Mouse (Mus musculus) forebrain, embryonic 16.5 days (tissue): Measurements from ENCODE around the gene Schip1. TPM values are rescaled to one million over a fixed set of nuclear protein-coding genes. Genes with fewer than 3 reads are reported as not detected.

Source experiments
- ATAC-seq: fragments of 200-750 bp; cut with Nextera tagmentation; 2 replicates; pipeline ENCODE4 v1.8.0; 2017; ENCODE audit warnings: mild to moderate bottlenecking, moderate library complexity
- H3K27ac ChIP-seq: fragments of 300-500 bp; sonication (generic); 2 replicates; pipeline ENCODE4 v1.5.1; 2014; ENCODE audit warnings: low read length, control low read depth
- H3K27me3 ChIP-seq: fragments of 300-500 bp; sonication (generic); replicated peaks from 2 replicates; pipeline ENCODE4 v1.6.1; 2014; ENCODE audit warnings: low read length; ENCODE audit not compliant: control insufficient read depth, insufficient read depth
- H3K36me3 ChIP-seq: fragments of 300-500 bp; sonication (generic); 2 replicates; pipeline ENCODE4 v1.6.1; 2014; ENCODE audit not compliant: control insufficient read depth, insufficient read depth
- H3K4me1 ChIP-seq: fragments of 300-500 bp; sonication (generic); replicated peaks from 2 replicates; pipeline ENCODE4 v1.6.1; 2014; ENCODE audit warnings: low read length; ENCODE audit not compliant: control insufficient read depth, insufficient read depth
- H3K4me2 ChIP-seq: fragments of 300-500 bp; sonication (generic); 2 replicates; pipeline ENCODE4 v1.6.1; 2014; ENCODE audit warnings: mild to moderate bottlenecking, low read length, control low read depth
- H3K4me3 ChIP-seq: fragments of 300-500 bp; sonication (generic); replicated peaks from 2 replicates; pipeline ENCODE4 v1.5.1; 2014; ENCODE audit warnings: mild to moderate bottlenecking, low read length, control low read depth
- H3K9ac ChIP-seq: fragments of 300-500 bp; sonication (generic); replicated peaks from 2 replicates; pipeline ENCODE4 v1.6.1; 2014; ENCODE audit warnings: low read depth, low read length, control low read depth
- H3K9me3 ChIP-seq: fragments of 300-500 bp; sonication (generic); 2 replicates; pipeline ENCODE4 v1.6.1; 2016; ENCODE audit warnings: low read length; ENCODE audit not compliant: control insufficient read depth
- WGBS: fragments of 180-500 bp; shearing (Covaris S2); extraction: QIAGEN DNeasy Blood & Tissue Kit; methylation state at CpG from one replicate; pipeline ENCODE4 v1.1.7; 2014; 5-methylcytosine and 5-hydroxymethylcytosine counted together
- polyA plus RNA-seq: library from polyadenylated mRNA; unstranded; fragments of >200 nt; fragmentation: Nextera tagmentation; extraction: Ambion mirVana; gene quantifications from 2 replicates; pipeline ENCODE4 v1.2.1, GENCODE M21; 2015

The Schip1 gene
- polyA plus RNA-seq, 1 experiment from 2014 or later: 173 TPM

DNA sequence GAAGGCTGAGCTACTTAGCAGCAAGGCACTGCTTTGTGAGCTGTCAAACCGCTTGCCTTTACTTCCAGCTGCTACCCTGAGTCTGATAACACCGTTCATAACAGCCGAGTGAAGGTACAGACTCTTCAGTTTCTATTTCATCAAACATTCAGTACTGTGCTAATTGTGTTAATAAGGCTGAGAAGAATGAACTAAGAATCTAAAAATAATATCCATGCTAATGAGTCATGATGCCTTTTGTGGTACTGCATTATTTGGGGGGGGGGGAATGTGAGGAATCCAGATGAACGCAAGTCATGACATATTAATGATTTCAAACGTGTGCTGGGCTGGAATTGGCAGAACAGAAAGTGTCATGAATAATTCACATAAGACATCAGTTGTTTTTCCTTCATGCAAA, 341.1 kb downstream of the Schip1 start:
- H3K4me3 ChIP-seq: no peak overlapping the region
- WGBS: 46% methylated on average over 5 of the region's 5 CpGs
- ATAC-seq: peak; percentile 39
- no peaks in the 10 kb centered on the region for H3K36me3 ChIP-seq
- H3K9ac ChIP-seq: no peak overlapping the region
- H3K4me1 ChIP-seq: peaks cover 22% of the 10 kb centered on the region
- no peak overlapping the region for H3K27ac ChIP-seq
- no peaks in the 10 kb centered on the region for H3K9me3 ChIP-seq
- H3K27me3 ChIP-seq: no peaks in the 10 kb centered on the region
- no peak overlapping the region for H3K4me2 ChIP-seq

DNA sequence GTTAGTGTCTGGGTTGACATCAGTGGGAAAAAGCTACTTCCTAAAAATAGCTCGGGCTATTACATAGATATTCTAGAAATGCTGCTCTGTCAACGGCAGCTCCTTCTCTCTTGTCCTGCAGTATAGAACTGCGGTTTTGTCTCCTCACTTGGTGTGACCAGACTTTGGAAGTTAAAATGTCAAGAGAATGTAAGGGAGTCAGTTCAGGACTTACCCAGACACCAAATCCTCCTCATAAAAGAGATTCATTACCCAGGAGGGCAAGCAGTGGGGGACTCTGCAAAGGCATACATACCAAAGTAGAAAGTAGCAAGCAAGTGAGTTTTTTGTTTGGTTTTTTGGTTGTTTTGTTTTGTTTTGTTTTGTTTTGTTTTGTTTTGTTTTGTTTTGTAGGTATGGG, 347.7 kb downstream of the Schip1 start:
- Histone ChIP-seq H3K36me3 (no peaks in the 10 kb centered on the region), H3K9ac (no peak overlapping the region), H3K4me1 (peaks cover 8% of the 10 kb centered on the region), H3K27me3 (no peaks in the 10 kb centered on the region), H3K4me3 (no peak overlapping the region), H3K9me3 (no peaks in the 10 kb centered on the region), H3K27ac (no peak overlapping the region), H3K4me2 (no peak overlapping the region)
- WGBS: 89% methylated on average over 3 of the region's 3 CpGs
- no peak for ATAC-seq

DNA sequence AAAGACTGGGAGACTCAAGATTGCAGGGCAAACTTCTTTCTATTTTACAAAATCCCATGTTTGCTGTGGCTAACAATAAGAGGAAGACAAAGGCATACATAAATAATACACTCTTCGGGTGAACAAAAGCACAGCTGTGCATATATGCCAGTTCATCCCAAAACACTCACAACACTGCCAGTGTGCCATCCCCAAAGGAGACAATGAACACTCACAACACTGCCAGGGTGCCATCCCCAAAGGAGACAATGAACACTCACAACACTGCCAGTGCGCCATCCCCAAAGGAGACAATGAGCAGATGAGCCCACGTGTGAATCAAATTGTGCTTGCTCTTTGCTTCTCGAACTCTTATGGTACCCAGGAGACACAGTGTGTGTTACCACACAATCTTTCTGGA, 355.2 kb downstream of the Schip1 start:
- 78% methylated on average over 4 of the region's 4 CpGs for WGBS
- no peak overlapping the region for H3K4me3 ChIP-seq
- H3K27ac ChIP-seq: no peak overlapping the region
- no peak overlapping the region for H3K4me2 ChIP-seq
- H3K36me3 ChIP-seq: no peaks in the 10 kb centered on the region
- no peak for ATAC-seq
- no peaks in the 10 kb centered on the region for H3K9me3 ChIP-seq
- no peaks in the 10 kb centered on the region for H3K4me1 ChIP-seq
- H3K9ac ChIP-seq: no peak overlapping the region
- H3K27me3 ChIP-seq: no peaks in the 10 kb centered on the region

DNA sequence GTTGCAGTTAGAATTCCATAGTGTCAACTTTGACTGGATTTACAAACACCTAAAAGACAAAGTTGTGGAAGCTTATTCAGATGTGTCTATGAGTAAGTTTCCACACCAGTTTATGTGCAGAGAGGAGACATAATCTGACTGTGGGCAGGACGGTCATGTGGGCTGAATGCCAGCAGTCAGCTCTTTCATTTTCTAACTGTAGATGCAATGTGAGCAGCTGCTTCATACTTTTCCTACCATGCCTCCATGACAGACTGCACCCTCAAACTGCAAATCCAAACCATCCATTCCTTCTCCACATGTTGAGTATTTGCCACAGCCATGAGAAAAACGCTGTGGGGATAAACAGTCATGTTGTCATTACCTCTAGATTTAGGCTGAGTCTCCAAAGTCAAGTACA, 356.3 kb downstream of the Schip1 start:
- no peaks in the 10 kb centered on the region for H3K4me1 ChIP-seq
- no peak for ATAC-seq
- no peaks in the 10 kb centered on the region for H3K9me3 ChIP-seq
- H3K27ac ChIP-seq: no peak overlapping the region
- H3K9ac ChIP-seq: no peak overlapping the region
- H3K36me3 ChIP-seq: no peaks in the 10 kb centered on the region
- 83% methylated on average over 2 of the region's 2 CpGs for WGBS
- no peak overlapping the region for H3K4me3 ChIP-seq
- no peaks in the 10 kb centered on the region for H3K27me3 ChIP-seq
- H3K4me2 ChIP-seq: no peak overlapping the region

DNA sequence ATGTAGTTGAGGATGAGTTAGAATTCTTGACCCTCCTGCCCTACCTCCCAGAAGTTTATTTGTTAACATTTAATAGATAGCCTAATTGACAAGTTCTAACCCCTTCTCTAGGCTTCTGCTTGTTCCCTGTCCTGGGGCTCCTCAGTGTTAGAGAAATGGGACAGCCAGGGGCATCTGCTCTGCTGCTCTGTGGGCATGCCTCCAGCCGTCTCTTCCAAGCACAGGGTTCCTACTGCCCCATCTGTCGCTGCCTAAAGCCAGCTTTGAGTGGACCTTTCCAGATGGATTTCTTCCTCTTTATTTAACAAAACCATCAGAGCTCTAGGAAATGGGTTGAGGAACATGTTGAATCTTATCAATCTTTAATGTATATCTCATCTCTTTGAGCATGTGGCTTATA, 357.2 kb downstream of the Schip1 start:
- no peak overlapping the region for H3K4me3 ChIP-seq
- no peaks in the 10 kb centered on the region for H3K27me3 ChIP-seq
- ATAC-seq: no peak
- WGBS: 60% methylated on average over 2 of the region's 2 CpGs
- H3K9me3 ChIP-seq: no peaks in the 10 kb centered on the region
- H3K27ac ChIP-seq: no peak overlapping the region
- no peak overlapping the region for H3K4me2 ChIP-seq
- H3K9ac ChIP-seq: no peak overlapping the region
- no peaks in the 10 kb centered on the region for H3K36me3 ChIP-seq
- H3K4me1 ChIP-seq: no peaks in the 10 kb centered on the region

DNA sequence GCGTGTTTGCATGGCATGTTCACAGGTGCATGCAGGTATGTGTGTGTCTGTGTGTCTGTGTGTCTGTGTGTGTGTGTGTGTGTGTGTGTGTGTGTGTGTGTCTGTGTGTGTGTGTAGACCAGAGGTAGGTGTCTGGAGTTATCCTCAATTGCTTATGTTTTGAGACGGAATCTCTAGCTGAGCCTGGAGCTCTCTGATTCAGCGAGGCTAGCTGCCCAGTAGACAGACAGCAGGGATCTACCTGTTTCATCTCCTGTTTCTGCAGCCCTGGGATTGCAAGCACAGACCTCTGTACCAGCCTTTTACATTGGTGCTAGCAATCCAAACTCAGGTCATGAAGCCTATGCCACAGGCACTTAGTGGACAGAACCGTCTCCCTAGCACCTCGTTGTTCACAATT, 363.5 kb downstream of the Schip1 start:
- H3K4me1 ChIP-seq: no peaks in the 10 kb centered on the region
- no peaks in the 10 kb centered on the region for H3K36me3 ChIP-seq
- H3K9me3 ChIP-seq: no peaks in the 10 kb centered on the region
- H3K27me3 ChIP-seq: no peaks in the 10 kb centered on the region
- WGBS: 89% methylated on average over 5 of the region's 5 CpGs
- no peak overlapping the region for H3K27ac ChIP-seq
- no peak overlapping the region for H3K9ac ChIP-seq
- ATAC-seq: no peak
- H3K4me3 ChIP-seq: no peak overlapping the region
- no peak overlapping the region for H3K4me2 ChIP-seq

DNA sequence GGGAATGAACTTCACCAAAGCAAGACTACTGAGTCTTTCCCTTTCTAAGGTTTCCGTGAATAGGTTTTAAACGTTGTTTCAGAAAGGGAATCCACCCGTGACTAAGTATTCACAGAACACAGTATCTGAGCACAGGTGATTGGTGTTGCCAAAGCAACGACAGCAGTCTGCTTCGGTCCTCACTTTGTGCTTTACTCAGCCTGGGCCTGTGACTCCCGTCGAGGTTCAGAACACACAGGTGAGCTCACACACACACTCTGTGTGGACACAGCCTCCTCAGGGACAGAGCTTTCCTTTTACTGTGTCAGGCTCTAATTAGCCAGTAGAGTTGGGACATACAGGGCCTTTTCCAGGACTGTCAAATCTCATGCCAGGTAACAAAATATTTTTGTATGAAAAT, 369.8 kb downstream of the Schip1 start:
- Histone ChIP-seq H3K4me3 (no peak overlapping the region), H3K27me3 (no peaks in the 10 kb centered on the region), H3K9me3 (no peaks in the 10 kb centered on the region), H3K4me1 (no peaks in the 10 kb centered on the region), H3K27ac (no peak overlapping the region), H3K4me2 (no peak overlapping the region), H3K36me3 (no peaks in the 10 kb centered on the region), H3K9ac (no peak overlapping the region)
- ATAC-seq: peak; percentile 58
- 19% methylated on average over 7 of the region's 7 CpGs for WGBS

DNA sequence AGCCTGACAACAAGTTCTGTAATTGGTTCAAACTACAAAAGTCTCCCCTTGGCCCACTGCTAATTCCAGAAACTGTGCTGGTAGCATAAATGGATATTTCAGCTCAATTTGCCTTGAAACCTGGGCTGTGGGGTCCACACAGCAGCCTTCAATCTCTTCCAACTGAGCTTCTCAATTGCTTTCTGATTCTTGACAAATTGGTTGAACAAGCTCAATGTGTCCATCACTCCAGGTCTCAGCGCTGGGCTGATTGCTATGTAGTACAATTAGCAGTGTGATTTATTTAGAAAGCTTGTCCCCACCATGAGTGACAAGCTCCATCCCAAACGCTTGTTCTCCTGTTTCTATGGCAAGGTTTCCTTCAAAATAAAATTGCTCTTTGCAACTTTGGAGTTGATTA, 370.3 kb downstream of the Schip1 start:
- ATAC-seq: peak; percentile 65
- Histone ChIP-seq H3K36me3 (no peaks in the 10 kb centered on the region), H3K27ac (no peak overlapping the region), H3K4me1 (no peaks in the 10 kb centered on the region), H3K27me3 (no peaks in the 10 kb centered on the region), H3K9me3 (no peaks in the 10 kb centered on the region), H3K4me3 (no peak overlapping the region), H3K4me2 (no peak overlapping the region), H3K9ac (no peak overlapping the region)
- WGBS: 31% methylated on average over 2 of the region's 2 CpGs

DNA sequence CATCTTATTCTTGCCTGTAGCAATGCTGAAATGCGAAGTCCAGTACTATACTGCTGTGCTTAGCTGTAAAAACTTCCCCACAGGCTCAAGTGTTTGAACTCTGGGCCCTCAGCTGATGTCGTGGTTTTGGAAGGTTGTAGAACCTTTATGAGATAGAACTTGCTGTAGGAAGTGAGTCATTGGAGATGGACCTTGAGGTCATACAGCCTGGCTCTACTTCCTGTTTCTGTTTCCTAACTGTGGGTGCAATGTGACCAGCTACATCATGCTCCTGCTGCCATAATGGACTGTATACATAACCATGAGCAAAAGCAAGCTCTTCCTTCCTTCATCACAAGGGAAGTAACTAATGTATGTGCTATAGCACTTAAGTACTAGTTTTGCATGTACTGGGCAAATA, 383.9 kb downstream of the Schip1 start:
- Histone ChIP-seq H3K4me3 (no peak overlapping the region), H3K36me3 (no peaks in the 10 kb centered on the region), H3K4me2 (no peak overlapping the region), H3K9me3 (no peaks in the 10 kb centered on the region), H3K9ac (no peak overlapping the region), H3K4me1 (no peaks in the 10 kb centered on the region), H3K27ac (no peak overlapping the region), H3K27me3 (no peaks in the 10 kb centered on the region)
- WGBS: 85% methylated on average over 2 of the region's 2 CpGs
- no peak for ATAC-seq

DNA sequence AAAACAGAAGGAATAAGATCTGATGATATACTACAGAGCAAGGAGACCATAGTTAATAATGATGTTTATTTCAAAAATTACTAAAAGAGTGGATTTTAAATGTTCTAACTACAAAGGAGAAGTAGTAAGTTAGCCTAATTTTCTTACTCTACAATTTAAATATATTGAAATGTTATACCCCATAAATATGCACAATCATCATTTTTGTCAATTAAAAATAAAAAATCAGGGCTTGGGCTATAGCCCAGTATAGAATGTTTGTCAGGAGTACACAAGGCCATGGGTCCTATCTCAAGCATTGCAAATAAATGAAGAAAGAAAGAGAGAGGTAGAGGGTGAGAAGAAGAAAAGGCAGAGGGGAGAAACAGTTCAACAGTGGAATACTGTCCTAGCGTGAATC, 387.0 kb downstream of the Schip1 start:
- no peak overlapping the region for H3K4me2 ChIP-seq
- H3K9ac ChIP-seq: no peak overlapping the region
- WGBS: 96% methylated on average over 1 of the region's 1 CpGs
- no peaks in the 10 kb centered on the region for H3K36me3 ChIP-seq
- H3K9me3 ChIP-seq: no peaks in the 10 kb centered on the region
- H3K4me1 ChIP-seq: no peaks in the 10 kb centered on the region
- no peak overlapping the region for H3K27ac ChIP-seq
- H3K27me3 ChIP-seq: no peaks in the 10 kb centered on the region
- no peak overlapping the region for H3K4me3 ChIP-seq
- no peak for ATAC-seq
